Mouse (Mus musculus): ENCODE results near the gene Smarcad1. TPM values are rescaled to one million over a fixed set of nuclear protein-coding genes. Genes with fewer than 3 reads are reported as not detected.

Smarcad1 gene
- total and polyA plus RNA-seq, 2 experiments from 2014 or later, result 43.2 to 44.7 TPM

- TF ChIP-seq CTCF (IDR thresholded peaks at IDR 0.05; ENCODE audit: low read depth), result no peak
- ATAC-seq, result no peak
- DNase-seq (ENCODE audit: low spot score), result no peak
- Histone ChIP-seq H3K9me3 (ENCODE audit: low read length) (no peaks in the 10 kb centered on the region), H3K4me1 (ENCODE audit: insufficient read depth, low read length) (no peaks in the 10 kb centered on the region), H3K4me3 (ENCODE audit: low read length) (no peak overlapping the region), H3K27me3 (ENCODE audit: insufficient read depth, low read length) (no peaks in the 10 kb centered on the region), H3K27ac (no peak overlapping the region), H3K36me3 (ENCODE audit: insufficient read depth, low read length) (no peaks in the 10 kb centered on the region), H3K9ac (replicated peaks; ENCODE audit: low read length) (no peak overlapping the region), H3K4me2 (ENCODE audit: low read depth, low read length) (no peak overlapping the region)
- 90% methylated on average over 4 of the region's 4 CpGs for WGBS
Measured at GRCm38 (mm10) chr6:65146363-65146762, 104.0 kb downstream of the Smarcad1 start.

DNA sequence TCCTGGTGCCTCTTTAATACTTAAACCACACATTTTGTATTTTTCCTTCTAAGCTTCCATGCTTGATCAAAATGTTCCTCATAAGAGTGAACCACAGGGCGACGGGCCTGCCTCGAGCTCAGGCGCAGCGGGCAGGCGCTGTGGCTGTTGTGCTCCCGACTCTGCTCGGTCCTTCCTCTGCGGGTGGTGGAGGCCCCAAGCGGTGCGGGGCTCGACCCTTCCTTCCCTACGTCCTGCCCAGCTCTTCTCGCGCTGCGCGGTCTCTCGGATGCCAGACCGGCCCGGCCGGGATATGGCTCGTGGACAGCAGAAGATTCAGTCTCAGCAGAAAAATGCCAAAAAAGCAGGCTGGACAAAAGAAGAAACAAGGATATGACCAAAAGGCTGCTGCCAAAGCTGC, 108.3 kb downstream of the Smarcad1 start:
- DNase-seq (ENCODE audit: low spot score), result no peak
- no peaks in the 10 kb centered on the region for H3K36me3 ChIP-seq (ENCODE audit: insufficient read depth, low read length)
- no peak for ATAC-seq
- no peak overlapping the region for H3K27ac ChIP-seq
- no peak overlapping the region for H3K9ac ChIP-seq (replicated peaks; ENCODE audit: low read length)
- WGBS, result 12% methylated on average over 22 of the region's 22 CpGs
- TF ChIP-seq CTCF (IDR thresholded peaks at IDR 0.05; ENCODE audit: low read depth), result no peak
- H3K4me2 ChIP-seq (ENCODE audit: low read depth, low read length), result peak overlapping the region; percentile 46; the same call in 1 of the 2 replicates
- H3K4me1 ChIP-seq (ENCODE audit: insufficient read depth, low read length), result no peaks in the 10 kb centered on the region
- no peaks in the 10 kb centered on the region for H3K27me3 ChIP-seq (ENCODE audit: insufficient read depth, low read length)
- no peaks in the 10 kb centered on the region for H3K9me3 ChIP-seq (ENCODE audit: low read length)
- peak overlapping the region; percentile 15; the same call in 1 of the 2 replicates for H3K4me3 ChIP-seq (ENCODE audit: low read length)

DNA sequence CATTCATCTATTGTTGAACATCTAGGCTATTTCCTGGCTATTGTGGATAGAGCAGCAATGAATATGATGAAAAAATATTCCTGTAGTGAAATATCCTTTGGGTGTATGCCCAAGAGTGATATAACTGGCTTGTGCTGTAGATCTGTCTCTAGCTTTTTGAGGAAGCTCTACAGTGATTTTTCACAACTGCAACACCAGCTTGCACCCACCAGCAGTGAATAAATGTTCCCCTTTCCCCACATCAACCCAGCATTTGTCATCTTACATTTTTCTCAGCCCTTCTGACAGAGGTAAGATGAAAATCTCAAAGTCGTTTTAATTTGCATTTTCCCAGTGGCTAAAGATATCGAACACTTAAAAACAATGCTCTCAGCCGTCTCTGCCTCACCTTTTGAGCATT, 111.2 kb downstream of the Smarcad1 start:
- DNase-seq (ENCODE audit: low spot score), result no peak
- H3K4me2 ChIP-seq (ENCODE audit: low read depth, low read length), result no peak overlapping the region
- no peak overlapping the region for H3K4me3 ChIP-seq (ENCODE audit: low read length)
- no peaks in the 10 kb centered on the region for H3K9me3 ChIP-seq (ENCODE audit: low read length)
- H3K36me3 ChIP-seq (ENCODE audit: insufficient read depth, low read length), result no peaks in the 10 kb centered on the region
- H3K27ac ChIP-seq, result no peak overlapping the region
- no peaks in the 10 kb centered on the region for H3K4me1 ChIP-seq (ENCODE audit: insufficient read depth, low read length)
- TF ChIP-seq CTCF (IDR thresholded peaks at IDR 0.05; ENCODE audit: low read depth), result no peak
- ATAC-seq, result no peak
- H3K9ac ChIP-seq (replicated peaks; ENCODE audit: low read length), result no peak overlapping the region
- WGBS, result 64% methylated on average over 3 of the region's 3 CpGs
- no peaks in the 10 kb centered on the region for H3K27me3 ChIP-seq (ENCODE audit: insufficient read depth, low read length)

GRCm38 (mm10) chr6:65157042-65157441, 114.7 kb downstream of the Smarcad1 start:
- 87% methylated on average over 4 of the region's 4 CpGs for WGBS
- Histone ChIP-seq H3K9me3 (ENCODE audit: low read length) (no peaks in the 10 kb centered on the region), H3K36me3 (ENCODE audit: insufficient read depth, low read length) (no peaks in the 10 kb centered on the region), H3K9ac (replicated peaks; ENCODE audit: low read length) (no peak overlapping the region), H3K27ac (no peak overlapping the region), H3K4me1 (ENCODE audit: insufficient read depth, low read length) (no peaks in the 10 kb centered on the region), H3K4me3 (ENCODE audit: low read length) (no peak overlapping the region), H3K27me3 (ENCODE audit: insufficient read depth, low read length) (no peaks in the 10 kb centered on the region), H3K4me2 (ENCODE audit: low read depth, low read length) (no peak overlapping the region)
- DNase-seq (ENCODE audit: low spot score), result no peak
- TF ChIP-seq CTCF (IDR thresholded peaks at IDR 0.05; ENCODE audit: low read depth), result no peak
- ATAC-seq, result no peak

GRCm38 (mm10) chr6:65159381-65159942, 117.1 kb downstream of the Smarcad1 start:
- DNase-seq (ENCODE audit: low spot score) (peak; percentile 43), ATAC-seq (peak; percentile 38)
- WGBS, result 36% methylated on average over 4 of the region's 4 CpGs
- Histone ChIP-seq H3K4me2 (ENCODE audit: low read depth, low read length) (no peak overlapping the region), H3K36me3 (ENCODE audit: insufficient read depth, low read length) (no peaks in the 10 kb centered on the region), H3K27ac (no peak overlapping the region), H3K27me3 (ENCODE audit: insufficient read depth, low read length) (no peaks in the 10 kb centered on the region), H3K4me1 (ENCODE audit: insufficient read depth, low read length) (no peaks in the 10 kb centered on the region), H3K4me3 (ENCODE audit: low read length) (no peak overlapping the region), H3K9ac (replicated peaks; ENCODE audit: low read length) (no peak overlapping the region), H3K9me3 (ENCODE audit: low read length) (no peaks in the 10 kb centered on the region)
- TF ChIP-seq CTCF (IDR thresholded peaks at IDR 0.05; ENCODE audit: low read depth), result no peak

GRCm38 (mm10) chr6:65164137-65164536, 121.8 kb downstream of the Smarcad1 start:
- no peaks in the 10 kb centered on the region for H3K27me3 ChIP-seq (ENCODE audit: insufficient read depth, low read length)
- H3K9ac ChIP-seq (replicated peaks; ENCODE audit: low read length), result no peak overlapping the region
- H3K4me2 ChIP-seq (ENCODE audit: low read depth, low read length), result no peak overlapping the region
- TF ChIP-seq CTCF (IDR thresholded peaks at IDR 0.05; ENCODE audit: low read depth), result no peak
- DNase-seq (ENCODE audit: low spot score), result no peak
- H3K9me3 ChIP-seq (ENCODE audit: low read length), result no peaks in the 10 kb centered on the region
- no peak overlapping the region; the same call in 1 of the 2 replicates for H3K27ac ChIP-seq
- WGBS, result 75% methylated on average over 6 of the region's 6 CpGs
- no peaks in the 10 kb centered on the region for H3K4me1 ChIP-seq (ENCODE audit: insufficient read depth, low read length)
- no peaks in the 10 kb centered on the region for H3K36me3 ChIP-seq (ENCODE audit: insufficient read depth, low read length)
- ATAC-seq, result no peak
- H3K4me3 ChIP-seq (ENCODE audit: low read length), result no peak overlapping the region

- ATAC-seq, result no peak
- no peak overlapping the region for H3K9ac ChIP-seq (replicated peaks; ENCODE audit: low read length)
- H3K27me3 ChIP-seq (ENCODE audit: insufficient read depth, low read length), result no peaks in the 10 kb centered on the region
- H3K9me3 ChIP-seq (ENCODE audit: low read length), result no peaks in the 10 kb centered on the region
- no peak for TF ChIP-seq CTCF (IDR thresholded peaks at IDR 0.05; ENCODE audit: low read depth)
- H3K4me3 ChIP-seq (ENCODE audit: low read length), result no peak overlapping the region
- 70% methylated on average over 5 of the region's 5 CpGs for WGBS
- H3K4me1 ChIP-seq (ENCODE audit: insufficient read depth, low read length), result no peaks in the 10 kb centered on the region
- DNase-seq (ENCODE audit: low spot score), result no peak
- H3K36me3 ChIP-seq (ENCODE audit: insufficient read depth, low read length), result no peaks in the 10 kb centered on the region
- no peak overlapping the region for H3K4me2 ChIP-seq (ENCODE audit: low read depth, low read length)
- no peak overlapping the region for H3K27ac ChIP-seq
Measured at GRCm38 (mm10) chr6:65164977-65165376, 122.6 kb downstream of the Smarcad1 start.

Other genes starting within 250 kb of the Smarcad1 start
- gene Hpgds, start 102.3 kb downstream of the Smarcad1 start, total RNA-seq (2014; rRNA removed), result 1.9 and 2.7 TPM in 2 replicates
- gene Hpgds, start 102.3 kb downstream of the Smarcad1 start, polyA plus RNA-seq (2015; fragmentation: Nextera tagmentation; extraction: Ambion mirVana), result 4.3 and 5.3 TPM in 2 replicates

Data from hindbrain, postnatal 0 days (tissue).